Mouse (Mus musculus) kidney, embryonic 14.5 days (tissue): ENCODE results near the gene Capn5. TPM values are rescaled to one million over a fixed set of nuclear protein-coding genes. Genes with fewer than 3 reads are reported as not detected.

Source experiments
- ATAC-seq: fragments of 200-750 bp; cut with Nextera tagmentation; 2 replicates; pipeline ENCODE4 v1.8.0; 2017; ENCODE audit warnings: moderate number of reproducible peaks, mild to moderate bottlenecking, moderate TSS enrichment, moderate library complexity; ENCODE audit not compliant: low FRiP score, low TSS enrichment
- H3K27ac ChIP-seq: fragments of 300-500 bp; sonication (generic); 2 replicates; pipeline ENCODE4 v1.5.1; 2014; ENCODE audit warnings: low read depth, mild to moderate bottlenecking, low read length, moderate library complexity, mixed read lengths
- H3K27me3 ChIP-seq: fragments of 300-500 bp; sonication (generic); 2 replicates; pipeline ENCODE4 v1.6.1; 2014; ENCODE audit warnings: mild to moderate bottlenecking, low read length; ENCODE audit not compliant: control insufficient read depth, insufficient read depth
- H3K36me3 ChIP-seq: fragments of 300-500 bp; sonication (generic); 2 replicates; pipeline ENCODE4 v1.6.1; 2014; ENCODE audit warnings: low read length, mixed read lengths; ENCODE audit not compliant: control insufficient read depth, insufficient read depth
- H3K4me1 ChIP-seq: fragments of 300-500 bp; sonication (generic); 2 replicates; pipeline ENCODE4 v1.6.1; 2014; ENCODE audit warnings: low read length, mixed read lengths; ENCODE audit not compliant: control insufficient read depth, insufficient read depth
- H3K4me2 ChIP-seq: fragments of 300-500 bp; sonication (generic); replicated peaks from 2 replicates; pipeline ENCODE4 v1.6.1; 2014; ENCODE audit warnings: low read depth, mild to moderate bottlenecking, low read length
- H3K4me3 ChIP-seq: fragments of 300-500 bp; sonication (generic); 2 replicates; pipeline ENCODE4 v1.5.1; 2014; ENCODE audit warnings: mild to moderate bottlenecking, low read length
- H3K9ac ChIP-seq: fragments of 300-500 bp; sonication (generic); 2 replicates; pipeline ENCODE4 v1.6.1; 2014; ENCODE audit warnings: low read depth, mild to moderate bottlenecking, low read length, moderate library complexity
- H3K9me3 ChIP-seq: fragments of 300-500 bp; sonication (generic); 2 replicates; pipeline ENCODE4 v1.6.1; 2016; ENCODE audit warnings: low read length; ENCODE audit not compliant: control insufficient read depth
- WGBS: fragments of 180-500 bp; shearing (Covaris S2); extraction: QIAGEN DNeasy Blood & Tissue Kit; methylation state at CpG from one replicate; pipeline ENCODE4 v1.1.7; 2014; 5-methylcytosine and 5-hydroxymethylcytosine counted together
- polyA plus RNA-seq: library from polyadenylated mRNA; unstranded; fragments of >200 nt; fragmentation: Nextera tagmentation; extraction: Ambion mirVana; gene quantifications from 2 replicates; pipeline ENCODE4 v1.2.1, GENCODE M21; 2014

Gene Capn5
- 4.8 and 10.4 TPM in 2 replicates for polyA plus RNA-seq

GRCm38 (mm10) chr7:98177929-98178559 is at the start of gene Capn5:
Gene Capn5 (minus strand): TSS chr7:98178274.
- H3K9me3 ChIP-seq, result no peaks in the 10 kb centered on the region
- WGBS, result 2% methylated on average over 38 of the region's 44 CpGs
- H3K36me3 ChIP-seq, result no peaks in the 10 kb centered on the region
- ATAC-seq, result peak; percentile 81
- peak within 1 kb of the TSS; percentile 63 for H3K9ac ChIP-seq
- H3K4me1 ChIP-seq, result peaks cover 3% of the 10 kb centered on the region; the same call in 1 of the 2 replicates
- 0 out of 2 replicates have a peak, but pooled peaks cover 3% of the 10 kb centered on the region for H3K27me3 ChIP-seq
- H3K4me3 ChIP-seq, result peak within 1 kb of the TSS; percentile 82
- H3K4me2 ChIP-seq, result peak within 1 kb of the TSS; percentile 79
- H3K27ac ChIP-seq, result peak within 1 kb of the TSS; percentile 80

- H3K27me3 ChIP-seq, result no peaks in the 10 kb centered on the region
- no peak overlapping the region for H3K4me2 ChIP-seq
- no peak overlapping the region for H3K27ac ChIP-seq
- no peak overlapping the region for H3K9ac ChIP-seq
- ATAC-seq, result no peak
- H3K4me1 ChIP-seq, result no peaks in the 10 kb centered on the region
- H3K9me3 ChIP-seq, result no peaks in the 10 kb centered on the region
- no peak overlapping the region for H3K4me3 ChIP-seq
- no peaks in the 10 kb centered on the region; the same call in 1 of the 2 replicates for H3K36me3 ChIP-seq
- 93% methylated on average over 4 of the region's 4 CpGs for WGBS
These were observed 45.7 kb upstream of the Capn5 start for GRCm38 (mm10) chr7:98223796-98224195.

DNA sequence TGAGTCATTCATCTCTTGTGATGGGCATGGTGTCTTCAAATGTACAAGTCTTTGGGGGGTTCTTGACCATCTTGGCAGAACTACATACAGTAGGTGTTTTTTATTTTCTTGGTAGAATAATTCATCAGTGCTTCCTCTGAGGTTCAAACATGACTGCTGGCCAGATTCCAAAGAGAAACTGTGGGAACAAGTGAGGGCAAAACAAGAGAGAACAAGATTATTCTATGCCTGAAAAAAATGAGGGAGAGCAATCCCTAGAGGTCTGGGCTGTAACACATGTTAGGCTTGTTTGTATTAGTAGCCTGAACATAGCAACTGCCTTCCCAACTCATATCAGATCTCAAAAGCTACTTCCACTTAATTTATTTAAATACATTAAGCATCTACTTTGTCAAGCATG is 38.6 kb upstream of the Capn5 start:
- Histone ChIP-seq H3K9me3 (no peaks in the 10 kb centered on the region), H3K4me3 (no peak overlapping the region), H3K4me1 (no peaks in the 10 kb centered on the region), H3K4me2 (no peak overlapping the region), H3K9ac (no peak overlapping the region), H3K27me3 (no peaks in the 10 kb centered on the region), H3K36me3 (no peaks in the 10 kb centered on the region), H3K27ac (no peak overlapping the region)
- no peak for ATAC-seq

- H3K27ac ChIP-seq, result no peak overlapping the region
- 76% methylated on average over 4 of the region's 4 CpGs for WGBS
- no peak for ATAC-seq
These were observed 24.9 kb upstream of the Capn5 start for GRCm38 (mm10) chr7:98202946-98203345.

GRCm38 (mm10) chr7:98201493-98202028 is 23.5 kb upstream of the Capn5 start:
- ATAC-seq, result no peak

More at GRCm38 (mm10) chr7:98202946-98203345, 24.9 kb upstream of the Capn5 start:
- H3K9me3 ChIP-seq, result no peaks in the 10 kb centered on the region
- H3K36me3 ChIP-seq, result no peaks in the 10 kb centered on the region
- H3K27me3 ChIP-seq, result no peaks in the 10 kb centered on the region
- no peak overlapping the region for H3K4me2 ChIP-seq
- H3K4me3 ChIP-seq, result no peak overlapping the region
- no peaks in the 10 kb centered on the region for H3K4me1 ChIP-seq
- no peak overlapping the region for H3K9ac ChIP-seq

GRCm38 (mm10) chr7:98200396-98200795 is 22.3 kb upstream of the Capn5 start:
- WGBS, result 84% methylated on average over 3 of the region's 3 CpGs
- H3K27me3 ChIP-seq, result peaks cover 3% of the 10 kb centered on the region; the same call in 1 of the 2 replicates
- no peaks in the 10 kb centered on the region for H3K36me3 ChIP-seq
- no peak overlapping the region for H3K4me3 ChIP-seq
- H3K27ac ChIP-seq, result no peak overlapping the region
- no peaks in the 10 kb centered on the region for H3K9me3 ChIP-seq
- H3K9ac ChIP-seq, result no peak overlapping the region
- no peak for ATAC-seq
- H3K4me2 ChIP-seq, result no peak overlapping the region
- no peaks in the 10 kb centered on the region for H3K4me1 ChIP-seq

More at GRCm38 (mm10) chr7:98201493-98202028, 23.5 kb upstream of the Capn5 start:
- Histone ChIP-seq H3K4me3 (no peak overlapping the region), H3K27me3 (no peaks in the 10 kb centered on the region), H3K4me1 (no peaks in the 10 kb centered on the region), H3K9me3 (no peaks in the 10 kb centered on the region), H3K27ac (no peak overlapping the region), H3K36me3 (no peaks in the 10 kb centered on the region), H3K4me2 (no peak overlapping the region), H3K9ac (no peak overlapping the region)
- WGBS, result 65% methylated on average over 5 of the region's 5 CpGs

GRCm38 (mm10) chr7:98199381-98199780 is 21.3 kb upstream of the Capn5 start, which contains the start of gene B3gnt6:
Gene B3gnt6 (minus strand): TSS chr7:98199481.
- 93% methylated on average over 4 of the region's 4 CpGs for WGBS
- H3K9me3 ChIP-seq, result no peaks in the 10 kb centered on the region
- no peaks in the 10 kb centered on the region for H3K36me3 ChIP-seq
- H3K4me3 ChIP-seq, result no peak within 1 kb of the TSS
- H3K27ac ChIP-seq, result no peak within 1 kb of the TSS
- no peak for ATAC-seq
- H3K4me2 ChIP-seq, result no peak within 1 kb of the TSS
- no peak within 1 kb of the TSS for H3K9ac ChIP-seq
- H3K4me1 ChIP-seq, result no peaks in the 10 kb centered on the region
- peaks cover 12% of the 10 kb centered on the region for H3K27me3 ChIP-seq

- Histone ChIP-seq H3K27me3 (peaks cover 38% of the 10 kb centered on the region), H3K9ac (no peak overlapping the region), H3K4me1 (peaks cover 9% of the 10 kb centered on the region), H3K36me3 (no peaks in the 10 kb centered on the region), H3K9me3 (no peaks in the 10 kb centered on the region), H3K27ac (no peak overlapping the region), H3K4me2 (no peak overlapping the region), H3K4me3 (no peak overlapping the region)
- WGBS, result 36% methylated on average over 10 of the region's 10 CpGs
- ATAC-seq, result no peak
These were observed 17.2 kb upstream of the Capn5 start for GRCm38 (mm10) chr7:98195151-98195801.
